Mouse (Mus musculus): ENCODE measurements around the gene Prtn3.

Prtn3 gene

DNA sequence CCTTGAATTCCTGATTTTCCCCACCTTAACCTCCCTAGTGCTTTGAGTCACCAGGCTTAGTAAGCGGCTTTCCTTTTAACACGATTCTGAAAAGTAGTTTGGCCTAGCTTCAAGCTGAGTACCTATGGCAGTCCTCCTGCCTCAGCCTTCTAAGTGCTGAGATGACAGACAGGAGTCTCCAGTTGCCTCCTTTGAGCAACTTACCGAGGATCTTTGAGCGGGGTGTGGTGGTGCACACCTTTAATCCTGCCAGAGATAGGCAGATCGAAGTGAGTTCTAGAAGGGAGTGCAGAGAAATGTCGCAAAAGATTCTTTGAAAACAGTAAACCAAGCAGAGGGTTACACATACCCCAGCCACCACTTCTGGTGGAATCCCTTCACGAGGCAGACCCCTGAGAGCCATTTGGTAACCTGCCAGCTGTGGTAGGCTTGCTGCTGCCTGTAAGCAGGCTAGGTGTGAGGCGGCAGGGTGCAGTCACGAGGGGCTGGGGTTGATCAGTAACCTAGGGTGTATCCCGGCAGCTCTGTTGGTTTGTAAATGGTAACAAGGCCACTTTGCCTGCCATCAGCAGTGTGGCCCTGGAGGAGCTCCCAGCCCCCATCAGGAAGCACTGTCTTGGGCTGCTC is 18.6 kb upstream of the Prtn3 start:
- no peak for DNase-seq (ENCODE audit: low spot score in 2 of 2)

DNA sequence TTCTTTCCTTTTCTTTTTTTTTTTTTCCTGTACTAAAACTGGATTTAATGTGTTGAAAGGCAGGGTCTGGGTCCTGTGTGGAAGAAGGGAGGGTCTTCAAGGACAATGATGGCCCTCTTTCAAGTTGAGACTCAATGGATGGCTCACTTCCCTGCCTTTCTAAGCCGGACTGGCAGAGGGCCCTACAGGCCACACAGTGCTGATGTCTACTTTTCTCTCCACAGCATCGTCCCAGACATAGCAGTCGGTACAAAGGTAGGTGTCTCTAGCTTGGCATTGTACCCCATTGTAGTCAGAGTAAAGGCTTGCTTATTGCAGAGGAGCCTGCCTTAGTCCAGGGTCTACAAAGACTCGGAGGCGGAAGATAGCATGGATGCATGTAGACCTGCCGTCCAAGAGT is 18.0 kb upstream of the Prtn3 start:
- no peak for DNase-seq (ENCODE audit: low spot score in 2 of 2)

DNA sequence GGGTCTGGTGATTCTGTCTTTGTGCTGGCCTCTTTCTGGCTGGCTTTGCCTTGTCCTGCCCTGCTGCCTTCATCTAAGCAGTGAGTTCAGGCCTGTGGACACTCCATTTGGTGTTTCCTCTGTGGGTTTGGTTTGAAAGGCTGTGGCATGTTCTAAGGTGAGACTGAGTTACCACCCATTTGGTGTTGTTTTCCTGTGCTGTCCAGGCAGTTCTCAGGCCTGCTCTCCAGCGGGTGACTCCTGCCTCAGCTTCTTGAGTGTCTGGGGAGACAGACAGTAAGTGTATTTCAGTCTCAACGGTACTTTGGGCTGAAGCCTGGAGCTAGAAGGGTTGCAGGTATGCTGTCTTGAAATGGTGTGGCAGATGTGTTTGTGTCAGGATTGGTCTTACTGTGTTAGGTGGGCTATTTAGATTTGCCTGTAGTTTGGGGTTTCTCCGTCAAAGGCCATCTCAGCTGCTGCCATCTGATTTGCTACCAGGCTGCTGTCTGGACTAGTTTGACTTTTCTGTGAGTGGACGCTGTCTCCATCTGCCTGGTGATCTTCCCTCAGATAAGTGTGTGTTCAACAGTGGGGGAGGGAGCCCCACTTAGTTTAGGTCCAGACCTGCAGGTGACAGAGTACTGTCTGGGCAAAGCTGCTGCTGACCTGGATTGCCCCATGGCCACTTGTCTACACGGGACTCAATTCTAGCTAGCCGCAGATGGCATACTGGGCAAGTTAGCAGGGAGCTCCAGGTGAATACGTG is 17.4 kb upstream of the Prtn3 start:
- DNase-seq (ENCODE audit: low spot score in 2 of 2) = no peak

DNA sequence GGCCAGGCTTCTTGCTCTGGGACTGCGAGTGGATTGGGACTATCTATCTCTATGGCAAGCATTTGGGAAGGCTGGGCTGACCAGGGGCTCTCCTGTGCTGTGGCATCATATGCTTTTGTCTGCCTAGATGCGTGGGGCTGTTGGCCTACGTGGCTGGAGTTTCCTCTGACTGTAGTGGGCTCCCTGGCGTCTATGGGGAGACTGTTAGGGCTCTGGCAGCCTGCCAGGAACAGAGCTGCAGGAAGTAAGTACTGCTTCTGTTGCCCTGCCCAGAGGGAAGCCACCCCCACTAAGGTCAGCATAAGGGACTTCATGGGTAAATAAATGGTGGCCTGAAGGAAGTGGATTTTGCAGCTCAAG is 16.8 kb upstream of the Prtn3 start:
- DNase-seq (ENCODE audit: low spot score in 2 of 2) = peak in 1 of 2 experiments; percentile 41

DNA sequence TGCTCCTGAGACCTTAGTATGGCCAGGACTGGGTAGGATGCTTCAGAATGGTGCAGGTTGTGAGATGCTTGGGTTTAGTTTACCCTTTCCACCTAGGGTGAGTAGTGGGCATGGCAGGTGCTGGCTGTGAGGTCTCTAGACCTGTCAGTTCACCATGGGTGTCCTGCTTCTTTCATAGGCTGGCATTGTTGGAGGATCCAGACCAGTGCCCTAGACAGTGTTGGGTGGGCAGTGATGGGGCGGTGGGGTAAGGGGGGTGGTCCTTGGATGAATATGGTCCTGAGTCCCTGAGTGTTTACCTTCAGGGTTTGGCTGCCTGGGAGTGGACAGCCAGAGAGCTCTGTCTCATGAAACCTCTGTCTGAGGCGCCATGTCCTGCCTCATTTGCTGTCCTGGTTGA is 16.4 kb upstream of the Prtn3 start:
- DNase-seq (ENCODE audit: low spot score in 2 of 2) = no peak

DNA sequence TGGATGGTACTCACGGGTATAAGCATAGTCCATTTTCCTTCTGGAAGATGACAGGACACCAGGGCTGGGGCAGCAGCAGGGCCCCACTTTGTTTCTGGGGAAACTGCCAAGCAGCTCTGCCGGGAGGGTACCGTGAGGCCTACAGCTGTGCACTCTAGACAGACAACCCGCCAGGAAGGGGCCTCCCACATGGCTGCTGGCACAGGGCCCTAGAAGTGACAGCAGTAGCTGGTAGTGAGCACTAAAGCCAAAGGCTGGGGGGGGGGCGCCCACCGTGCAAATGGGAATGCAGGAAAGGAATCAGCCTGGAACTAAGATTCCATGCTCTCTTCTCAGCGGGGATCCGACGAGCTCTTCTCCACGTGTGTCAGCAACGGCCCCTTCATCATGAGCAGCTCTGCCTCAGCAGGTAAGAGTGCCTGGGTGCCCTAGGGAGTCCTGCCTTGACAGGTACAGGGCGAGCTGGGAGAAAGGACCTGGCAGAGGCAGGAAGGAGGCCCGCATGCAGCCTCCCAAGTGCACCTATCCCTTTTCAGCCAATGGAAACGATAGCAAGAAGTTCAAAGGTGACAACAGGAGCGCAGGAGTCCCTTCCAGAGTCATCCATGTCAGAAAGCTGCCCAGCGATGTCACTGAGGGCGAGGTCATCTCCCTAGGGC is 15.7 kb upstream of the Prtn3 start:
- DNase-seq (ENCODE audit: low spot score in 2 of 2) = no peak

DNA sequence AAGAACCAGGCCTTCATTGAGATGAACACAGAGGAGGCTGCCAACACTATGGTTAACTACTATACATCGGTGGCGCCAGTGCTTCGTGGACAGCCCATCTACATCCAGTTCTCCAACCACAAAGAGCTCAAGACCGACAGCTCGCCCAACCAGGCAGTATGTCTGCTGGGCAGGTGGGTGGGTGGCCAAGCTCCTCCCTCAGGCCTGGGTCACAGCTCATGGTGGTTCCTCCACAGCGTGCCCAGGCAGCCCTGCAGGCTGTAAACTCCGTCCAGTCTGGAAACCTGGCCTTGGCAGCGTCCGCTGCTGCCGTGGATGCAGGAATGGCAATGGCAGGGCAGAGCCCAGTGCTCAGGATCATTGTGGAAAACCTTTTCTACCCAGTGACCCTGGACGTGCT is 15.2 kb upstream of the Prtn3 start:
- DNase-seq (ENCODE audit: low spot score in 2 of 2) = no peak

DNA sequence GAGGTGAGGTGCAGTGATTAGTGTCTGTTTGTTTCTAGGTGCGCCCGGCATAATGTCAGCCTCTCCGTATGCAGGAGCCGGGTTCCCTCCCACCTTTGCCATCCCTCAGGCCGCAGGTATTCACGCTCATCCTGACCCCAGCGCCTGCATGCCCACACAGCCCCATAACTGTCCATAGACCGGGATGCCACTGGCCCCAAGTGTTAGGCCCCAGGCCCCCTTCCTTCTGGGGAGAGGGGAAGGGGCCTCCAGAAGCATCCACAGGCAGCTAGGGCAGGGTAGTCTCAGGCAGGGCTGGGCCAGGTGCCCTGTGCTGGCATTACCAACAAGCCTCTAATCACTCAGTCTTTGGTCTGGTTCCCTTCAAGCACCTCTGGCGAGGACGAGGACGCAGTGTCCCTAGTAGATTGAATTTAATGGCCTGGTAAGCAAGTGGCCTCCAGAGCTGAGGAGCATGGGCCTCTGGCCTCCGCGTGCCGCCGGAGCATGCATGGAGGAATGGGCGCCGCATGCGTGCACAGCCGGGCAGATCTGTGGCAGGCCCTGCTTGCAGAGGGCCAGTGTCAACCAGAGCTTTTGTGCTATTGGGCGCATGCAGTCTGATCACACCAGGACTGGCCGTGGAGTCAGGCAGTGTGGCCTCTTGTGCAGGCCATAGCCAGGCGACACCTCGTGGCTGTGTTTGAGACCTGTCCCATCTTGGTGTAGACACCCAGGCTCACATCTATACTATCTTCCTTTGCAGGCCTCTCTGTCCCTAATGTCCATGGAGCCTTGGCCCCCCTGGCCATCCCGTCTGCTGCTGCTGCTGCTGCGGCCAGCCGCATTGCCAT is 14.0 kb upstream of the Prtn3 start:
- no peak for DNase-seq (ENCODE audit: low spot score in 2 of 2)

DNA sequence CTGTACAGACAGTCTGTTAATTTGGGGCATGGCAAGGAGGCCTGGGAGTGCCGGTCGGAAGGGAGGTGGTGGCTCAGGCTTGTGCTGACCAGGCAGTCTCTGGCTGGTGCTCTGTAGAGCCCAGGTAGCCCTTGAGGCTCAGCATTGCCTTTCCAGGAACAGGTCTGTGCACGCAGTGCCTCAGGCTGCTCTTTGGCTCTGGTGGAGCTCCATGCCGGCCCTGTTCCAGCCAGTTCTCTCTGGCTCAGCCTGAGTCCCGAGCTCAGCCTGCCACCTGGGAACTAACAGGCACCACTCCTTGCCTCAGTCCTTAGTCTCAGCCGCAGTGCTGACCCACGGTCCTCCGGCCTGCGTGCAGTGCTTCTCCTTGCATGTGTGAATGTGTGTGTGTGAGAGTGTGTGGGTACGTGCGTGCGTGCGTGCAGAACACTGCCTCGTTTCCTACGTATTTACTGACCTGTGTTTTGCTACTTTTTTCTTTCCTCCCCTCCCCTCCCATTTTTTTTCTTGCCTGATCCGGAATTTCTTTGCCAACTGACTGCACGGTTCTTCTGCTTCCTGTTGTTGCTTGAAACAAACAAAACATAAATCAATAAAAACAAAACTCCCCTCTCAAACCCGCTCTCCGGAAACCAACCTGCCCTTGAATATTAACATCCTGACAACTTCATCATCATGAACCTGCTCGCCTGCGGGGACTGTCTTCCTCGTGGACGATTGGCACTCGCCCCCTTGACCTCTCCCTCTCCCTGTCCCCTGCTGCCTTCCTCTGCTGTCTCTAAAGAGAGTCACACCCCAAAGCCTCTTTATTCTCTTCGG is 12.8 kb upstream of the Prtn3 start:
- DNase-seq (ENCODE audit: low spot score in 2 of 2) = no peak

DNA sequence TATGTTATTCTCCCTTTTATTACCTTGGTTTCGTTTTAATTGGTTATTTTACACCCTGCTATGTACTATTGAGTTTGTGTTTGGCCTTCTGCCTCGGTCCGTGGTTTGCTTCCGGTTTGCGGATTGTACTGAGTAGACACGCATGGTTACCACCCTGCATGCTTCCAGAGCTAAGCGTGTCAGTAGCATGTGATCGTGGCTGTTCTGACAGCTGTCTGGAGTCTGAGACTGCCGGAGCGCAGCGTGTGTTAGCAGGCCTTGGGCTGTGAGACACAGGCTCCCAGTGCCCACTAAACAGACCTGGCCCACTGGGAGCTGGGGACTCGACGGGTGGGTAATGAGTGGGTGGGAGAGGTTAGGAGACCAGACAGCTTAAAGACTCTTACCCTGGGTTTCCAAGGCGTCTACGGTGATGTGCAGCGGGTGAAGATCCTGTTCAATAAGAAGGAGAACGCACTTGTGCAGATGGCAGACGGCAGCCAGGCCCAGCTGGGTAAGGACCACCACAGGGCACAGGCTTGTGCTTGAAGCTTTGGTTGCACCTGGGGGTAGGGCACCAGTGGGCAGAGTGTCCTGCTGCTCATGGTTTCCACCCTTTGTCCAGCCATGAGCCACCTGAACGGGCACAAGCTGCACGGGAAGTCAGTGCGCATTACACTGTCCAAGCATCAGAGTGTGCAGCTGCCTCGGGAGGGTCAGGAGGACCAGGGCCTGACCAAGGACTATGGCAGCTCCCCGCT is 12.1 kb upstream of the Prtn3 start:
- DNase-seq (ENCODE audit: low spot score in 2 of 2) = no peak

DNA sequence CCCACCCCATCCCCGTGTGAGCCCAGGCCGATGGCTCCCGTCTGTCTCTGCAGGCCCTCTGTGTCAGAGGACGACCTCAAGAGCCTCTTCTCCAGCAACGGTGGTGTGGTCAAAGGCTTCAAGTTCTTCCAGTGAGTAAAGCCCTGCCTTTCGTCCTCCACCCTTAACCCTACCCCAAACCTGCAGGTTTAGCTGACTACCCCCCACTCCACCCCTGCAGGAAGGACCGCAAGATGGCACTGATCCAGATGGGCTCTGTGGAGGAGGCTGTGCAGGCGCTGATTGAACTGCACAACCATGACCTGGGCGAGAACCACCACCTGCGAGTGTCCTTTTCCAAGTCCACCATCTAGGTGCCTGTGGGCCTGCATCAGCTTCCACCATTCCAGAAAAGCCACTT is 11.4 kb upstream of the Prtn3 start:
- no peak for DNase-seq (ENCODE audit: low spot score in 2 of 2)

DNA sequence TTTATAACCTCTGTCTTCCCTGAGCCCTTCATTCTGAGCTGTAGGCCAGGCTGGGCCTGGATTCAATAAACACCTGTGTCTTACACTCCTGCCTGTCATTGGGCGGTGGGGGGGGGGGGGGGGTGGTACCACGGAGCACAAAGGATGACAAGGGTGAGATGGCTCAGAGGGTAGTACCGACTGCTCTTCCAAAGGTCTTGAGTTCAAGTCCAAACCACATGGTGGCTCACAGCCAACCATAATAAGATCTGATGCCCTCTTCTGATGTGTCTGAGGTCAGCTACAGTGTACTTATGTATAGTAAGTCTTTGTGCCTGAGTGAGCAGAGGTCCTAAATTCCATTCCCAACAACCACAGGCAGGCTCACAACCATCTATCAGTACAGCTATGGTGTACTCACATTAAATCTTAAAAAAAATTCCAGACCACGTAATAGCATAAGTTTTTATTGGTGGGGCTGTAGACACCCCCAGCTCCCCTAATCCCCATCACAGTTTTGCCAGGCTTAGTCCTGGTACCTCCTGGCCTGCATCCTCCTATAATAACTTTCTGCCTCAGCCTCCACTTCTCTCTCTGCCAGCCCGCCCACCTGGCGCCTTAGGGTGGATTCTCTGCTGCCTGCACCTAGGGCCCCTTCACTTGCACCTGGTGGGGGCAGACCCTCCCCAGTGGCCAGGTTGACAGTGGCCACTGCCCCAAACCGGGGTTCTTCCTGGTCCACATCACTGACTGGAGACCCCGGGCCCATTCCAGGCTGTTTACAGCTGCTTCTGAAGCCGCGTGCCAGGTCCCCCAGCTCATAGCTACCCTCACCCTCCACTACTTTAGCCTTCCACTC is 9.7 kb upstream of the Prtn3 start:
- DNase-seq (ENCODE audit: low spot score in 2 of 2) = no peak

DNA sequence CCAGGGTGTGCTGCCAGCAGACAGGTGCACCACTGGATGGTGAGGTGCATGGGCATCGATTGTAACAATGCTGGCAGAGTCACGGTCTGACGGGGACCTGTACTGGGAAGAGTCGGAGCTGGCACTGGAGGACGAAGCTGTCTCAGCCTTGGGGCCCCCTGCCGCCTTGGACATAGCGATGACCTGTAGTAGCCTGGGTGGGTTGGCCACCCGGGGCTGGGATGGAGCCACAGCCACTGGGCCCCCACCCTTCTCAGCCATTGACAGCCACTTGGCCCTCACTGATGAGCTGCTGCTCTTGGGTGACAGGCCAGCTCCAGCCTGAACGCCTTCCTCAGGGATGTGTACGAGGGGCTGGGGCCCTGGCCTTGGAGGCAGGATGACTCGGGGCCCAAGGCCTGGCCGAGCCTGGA is 9.1 kb upstream of the Prtn3 start:
- no peak for DNase-seq (ENCODE audit: low spot score in 2 of 2)

DNA sequence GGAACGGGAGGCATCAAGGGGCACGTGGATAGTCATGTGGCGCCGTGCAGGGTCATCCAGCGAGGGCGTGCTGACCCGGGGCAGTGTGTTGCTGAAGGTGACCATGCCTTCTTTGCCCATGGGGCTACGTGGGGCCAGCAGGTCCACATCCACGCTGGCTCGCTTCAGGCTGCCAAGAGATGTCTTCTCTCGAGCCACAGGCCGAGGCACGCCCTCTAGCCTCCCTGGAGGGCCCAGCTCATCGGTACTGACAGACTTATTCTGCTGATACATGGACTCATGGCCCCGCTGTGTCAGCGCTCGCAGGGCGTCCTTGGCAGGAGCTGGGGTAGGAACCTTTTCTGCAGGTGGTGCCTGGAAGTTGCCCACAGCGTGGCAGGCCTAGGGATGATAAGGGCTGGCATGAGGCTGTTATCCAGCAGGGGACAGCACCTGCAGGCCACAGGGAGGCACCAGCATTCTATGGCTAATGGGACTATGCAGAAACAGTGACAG is 8.4 kb upstream of the Prtn3 start:
- no peak for DNase-seq (ENCODE audit: low spot score in 2 of 2)

DNA sequence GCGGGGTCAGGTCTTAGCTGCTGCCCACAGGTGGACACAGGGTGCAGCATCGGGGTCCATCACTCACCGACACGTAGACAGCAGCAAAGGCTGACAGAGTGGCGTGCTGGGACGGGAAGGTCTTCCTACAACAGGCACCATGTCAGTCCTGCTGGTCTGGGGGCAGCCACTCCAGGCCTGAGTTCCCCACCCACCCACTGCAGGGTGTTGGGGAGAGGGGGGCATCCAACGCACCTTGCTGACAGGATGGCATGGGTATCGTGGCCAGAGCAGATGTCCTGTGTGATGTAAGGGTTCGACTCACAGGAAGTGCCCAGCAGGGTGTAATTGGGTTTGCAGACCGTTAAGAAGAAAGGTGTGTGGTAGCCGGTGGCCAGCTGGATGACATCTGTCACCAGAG is 7.7 kb upstream of the Prtn3 start:
- DNase-seq (ENCODE audit: low spot score in 2 of 2) = no peak

DNA sequence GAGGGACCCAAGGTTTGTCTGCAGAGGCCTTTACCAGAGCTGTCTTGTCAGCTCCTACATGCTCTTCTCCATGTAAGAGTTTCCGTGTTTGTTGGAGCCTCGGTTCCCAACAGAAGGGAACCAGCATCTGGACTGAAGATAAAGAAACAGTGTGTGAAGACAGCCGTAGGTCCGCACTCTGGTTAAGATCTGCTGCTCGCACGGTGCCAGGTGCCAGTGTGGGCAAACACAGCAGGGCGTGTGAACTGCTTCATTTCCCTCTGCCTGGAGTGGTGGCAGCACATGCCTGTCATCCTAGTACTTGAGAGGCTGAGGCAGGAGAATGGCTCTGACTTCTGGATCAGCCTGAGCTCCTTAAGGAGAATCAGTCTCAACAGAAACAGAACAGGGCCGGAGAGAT is 2.4 kb upstream of the Prtn3 start:
- DNase-seq (ENCODE audit: low spot score in 2 of 2) = no peak

DNA sequence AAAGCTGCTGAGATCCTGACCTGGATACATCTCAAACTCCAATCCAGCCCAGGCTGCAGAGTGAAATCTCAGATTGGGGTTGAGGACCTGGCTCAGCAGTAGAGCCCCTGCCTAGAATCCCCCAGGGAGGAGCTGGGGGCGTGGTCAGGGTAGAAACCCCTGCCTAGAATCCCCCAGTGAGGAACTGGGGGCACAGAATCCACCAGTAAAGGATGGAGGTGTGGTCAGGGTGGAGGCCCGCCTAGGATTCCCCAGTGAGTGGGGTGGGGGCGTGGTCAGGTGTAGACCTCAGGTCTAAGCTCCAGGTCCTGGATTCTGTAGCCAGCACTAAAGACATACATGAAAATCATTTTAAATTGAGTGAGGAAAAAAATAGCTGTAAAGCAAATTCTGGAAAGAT is 1.4 kb upstream of the Prtn3 start:
- no peak for DNase-seq (ENCODE audit: low spot score in 2 of 2)

DNA sequence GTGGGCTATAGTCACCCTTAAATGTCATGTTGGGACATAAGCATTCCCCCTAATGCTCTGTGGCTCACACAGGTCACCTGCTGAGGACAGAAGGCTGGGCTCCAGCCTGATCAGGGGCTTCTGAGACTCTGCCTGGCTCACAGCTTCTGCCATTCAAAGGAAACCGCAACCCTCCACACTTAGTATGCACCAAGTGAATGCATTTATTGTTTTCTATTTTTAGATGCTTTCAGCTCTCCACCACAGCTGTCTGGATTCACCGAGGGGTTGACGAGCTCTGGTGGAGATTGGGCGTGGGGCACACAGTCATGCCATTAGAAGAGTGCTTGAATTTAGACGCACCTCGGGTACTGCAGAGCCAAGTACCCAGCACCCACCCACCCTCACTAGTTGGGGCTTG is 963 bp upstream of the Prtn3 start:
- DNase-seq (ENCODE audit: low spot score in 2 of 2) = no peak

DNA sequence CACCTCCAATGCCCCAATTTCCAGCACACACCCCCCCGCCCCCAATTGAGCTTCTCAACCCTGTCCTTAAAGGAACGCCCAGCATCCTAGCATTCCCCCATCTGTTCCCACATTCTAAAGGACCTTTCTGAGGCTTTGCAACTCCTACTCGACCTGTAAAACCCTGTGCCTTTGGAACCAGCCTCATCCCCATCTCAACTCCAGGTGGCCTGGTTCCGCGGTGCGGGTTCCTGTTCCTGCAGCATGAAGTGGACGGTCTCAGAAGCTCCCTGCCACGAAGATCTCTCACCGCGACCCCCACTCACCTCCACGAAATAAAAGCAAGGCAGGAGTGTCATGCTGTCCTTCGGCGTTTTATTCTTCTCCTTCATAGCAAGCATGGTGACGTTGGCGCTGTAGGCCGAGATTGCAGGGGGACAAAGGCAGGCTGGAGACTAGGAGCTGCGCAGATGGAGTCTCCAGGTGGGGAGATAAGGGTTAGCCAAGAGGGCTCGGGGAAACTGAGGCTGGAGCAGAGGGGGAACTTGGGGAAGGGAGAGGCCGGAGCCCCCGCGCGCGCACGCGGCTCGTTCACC is 474 bp upstream of the Prtn3 start:
- DNase-seq (ENCODE audit: low spot score in 2 of 2) = no peak
